Mouse (Mus musculus) granulocyte monocyte progenitor cell, adult 5-6 weeks (primary cell): ENCODE results near the gene Opn4. TPM values are rescaled to one million over a fixed set of nuclear protein-coding genes. Genes with fewer than 3 reads are reported as not detected.

ENCODE experiments used
- ATAC-seq: replicated peaks from 2 replicates; pipeline ENCODE4 v1.8.0; 2016; ENCODE audit warnings: mild to moderate bottlenecking, moderate TSS enrichment, inconsistent platforms; ENCODE audit not compliant: poor library complexity, severe bottlenecking
- total RNA-seq, 2 experiments: library from RNA; stranded (forward) in 1 of 2; stranded (reverse) in 1 of 2; fragments of 200-712, 200-1000 nt in 1 of 2; fragments of >200 nt in 1 of 2; fragmentation: Nextera tagmentation in 1 of 2; gene quantifications; 2 replicates each; pipeline ENCODE4 v1.2.3; 2014 to 2017

The Opn4 gene
- total RNA-seq, 2 experiments from 2014 or later: not detected

DNA sequence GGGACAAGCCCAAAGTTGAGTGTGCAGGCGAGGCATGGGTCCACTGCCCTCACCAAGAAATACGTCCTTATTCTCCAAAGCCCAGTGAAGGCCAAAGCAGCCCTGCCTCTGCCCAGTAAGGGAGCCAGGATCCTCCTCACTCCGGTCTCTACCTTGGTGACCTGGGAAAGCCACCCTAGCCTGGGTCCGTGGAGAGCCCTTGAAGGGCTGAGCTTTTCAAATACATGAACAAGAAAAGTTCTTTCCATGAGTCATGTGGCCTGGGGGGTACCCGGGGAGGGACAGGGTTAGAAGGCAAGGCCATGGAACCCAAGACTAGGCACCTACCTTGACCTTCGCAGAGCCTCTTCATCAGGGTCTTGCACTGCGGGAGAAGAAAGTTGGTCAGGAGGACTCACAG is 33.4 kb downstream of the Opn4 start:
- ATAC-seq: no peak

DNA sequence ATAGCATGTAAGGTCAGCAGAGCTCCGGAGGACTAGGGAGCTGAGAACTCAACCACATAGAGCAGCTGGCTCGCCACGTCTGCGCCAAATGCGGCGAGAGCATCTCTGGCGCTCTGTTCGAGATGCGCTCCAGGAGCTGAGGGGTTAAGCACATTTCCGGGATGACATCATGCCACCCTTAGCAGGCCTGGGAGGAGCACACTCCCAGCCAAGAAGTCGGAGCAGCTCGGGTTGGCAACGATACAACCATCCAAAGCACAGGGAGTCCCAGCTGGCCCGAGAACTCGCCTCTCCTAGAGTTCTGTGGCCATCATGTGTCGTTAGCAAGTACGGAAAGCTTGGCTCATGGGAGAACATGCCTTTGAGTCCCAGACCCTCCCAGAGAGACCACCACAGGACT is 34.2 kb downstream of the Opn4 start:
- no peak for ATAC-seq

DNA sequence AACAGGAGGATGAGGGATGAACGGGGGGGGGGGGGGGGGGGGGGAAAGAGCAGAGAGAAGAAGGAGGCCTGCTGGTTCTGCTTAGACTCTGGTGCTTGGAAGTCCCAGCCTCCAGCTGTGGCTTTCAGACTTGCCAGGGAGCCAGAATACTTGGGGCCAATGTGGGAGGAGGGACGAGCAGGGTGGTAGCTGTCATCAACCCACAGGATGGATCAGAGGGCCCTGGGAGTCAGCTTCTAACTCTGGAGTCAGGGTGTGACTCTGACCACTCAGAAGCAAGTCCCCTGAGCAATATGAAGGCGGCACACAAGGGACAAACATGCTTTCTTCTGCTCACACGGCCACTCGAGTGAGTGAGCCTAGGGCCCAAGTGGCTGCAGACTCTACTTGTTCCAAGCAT is 35.3 kb downstream of the Opn4 start:
- ATAC-seq: no peak

DNA sequence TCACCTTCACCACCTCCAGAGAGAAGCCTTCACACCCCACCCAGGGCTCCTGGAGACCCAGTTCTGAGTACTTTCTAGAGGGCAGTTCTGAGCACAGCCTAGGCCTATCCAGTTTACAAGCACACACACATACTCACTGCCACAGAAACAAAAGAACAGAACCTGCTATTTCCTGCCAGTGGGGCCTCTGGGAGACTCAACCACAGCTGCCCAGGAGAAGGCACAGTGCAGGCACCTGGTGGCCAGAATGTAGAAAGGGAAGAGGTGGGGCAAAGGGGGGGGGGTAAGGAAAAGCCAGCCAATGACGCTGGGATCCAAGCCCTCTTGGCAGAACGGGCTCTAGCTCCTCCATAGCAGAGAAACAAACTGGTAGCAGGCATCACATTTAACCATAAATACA is 37.5 kb downstream of the Opn4 start:
- no peak for ATAC-seq

DNA sequence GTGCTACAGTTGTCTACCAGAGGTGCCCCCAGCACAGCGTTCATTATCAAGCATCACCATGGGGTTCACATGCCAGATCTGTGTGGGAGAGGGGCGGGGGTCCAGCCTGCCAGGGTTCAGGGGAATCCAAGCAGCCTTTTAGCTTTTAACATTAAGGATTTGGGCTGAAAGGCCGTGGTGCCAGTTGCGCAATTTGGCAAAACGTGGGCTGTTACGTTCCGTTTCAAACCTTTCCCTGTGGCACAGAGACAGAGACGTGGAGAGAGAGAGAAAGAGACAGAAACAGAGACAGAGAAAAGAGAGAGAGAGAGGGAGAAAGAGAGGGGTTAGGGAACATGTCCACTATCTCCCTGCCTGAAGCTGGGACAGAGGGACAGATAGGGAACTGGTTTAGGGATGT is 38.3 kb downstream of the Opn4 start:
- no peak for ATAC-seq

DNA sequence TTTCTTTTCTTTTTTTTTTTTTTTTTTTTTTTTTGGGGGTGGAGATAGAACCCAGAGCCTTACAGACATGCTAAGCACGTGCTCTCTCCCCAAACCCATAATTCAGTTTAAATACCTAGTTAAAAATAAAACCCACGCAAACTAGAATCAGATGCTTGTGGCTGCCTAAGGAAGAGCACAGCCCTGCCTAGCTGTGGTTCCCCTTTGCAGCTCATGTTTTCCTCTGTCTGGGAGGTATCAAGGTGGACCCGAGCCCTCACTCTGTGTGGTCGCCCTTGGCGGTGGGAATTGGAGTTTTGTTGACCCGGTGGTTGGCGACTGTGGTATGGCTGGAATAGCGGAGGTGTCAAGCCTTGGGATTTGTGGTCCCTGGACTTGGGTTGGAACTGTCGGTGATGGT is 41.0 kb downstream of the Opn4 start:
- no peak for ATAC-seq

DNA sequence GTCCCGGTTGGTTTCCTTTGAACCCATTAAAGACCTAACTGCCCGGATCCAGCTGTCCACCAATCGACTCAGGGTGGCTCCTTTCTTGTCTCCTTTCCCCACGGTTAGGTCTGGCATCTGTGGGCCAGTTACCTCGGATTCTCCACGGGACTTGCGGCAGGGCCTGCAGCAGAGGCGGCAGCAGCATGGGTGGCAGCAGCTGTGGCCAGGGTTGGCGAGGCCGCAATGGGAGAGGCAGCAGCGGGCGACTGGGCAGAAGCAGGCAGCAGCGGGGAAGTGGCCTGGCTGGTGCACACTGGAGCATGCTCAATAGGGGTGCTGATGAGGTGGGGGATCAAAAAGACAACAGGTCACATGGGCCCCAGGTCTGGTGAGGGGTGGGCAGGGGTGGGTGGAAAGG is 44.7 kb downstream of the Opn4 start:
- no peak for ATAC-seq

DNA sequence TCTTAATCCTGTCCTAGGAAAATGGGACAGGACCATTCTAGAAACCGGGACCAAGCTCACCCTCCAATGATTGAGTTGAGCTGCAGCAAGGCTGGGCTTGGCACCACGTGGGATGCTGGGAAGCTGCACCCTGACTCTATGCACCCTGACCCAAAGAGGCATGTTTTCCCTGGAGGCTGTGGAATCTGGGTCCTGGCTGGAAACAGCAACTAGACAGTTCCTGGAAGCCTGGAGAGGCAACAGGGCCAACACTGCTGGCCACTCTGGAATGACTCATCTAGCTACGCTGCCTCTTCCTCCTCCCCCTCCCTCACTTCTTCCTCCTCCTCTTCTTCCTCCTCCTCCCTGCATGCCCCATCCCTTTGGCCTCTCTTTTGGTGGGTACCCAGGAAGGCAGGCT is 45.9 kb downstream of the Opn4 start:
- no peak for ATAC-seq

DNA sequence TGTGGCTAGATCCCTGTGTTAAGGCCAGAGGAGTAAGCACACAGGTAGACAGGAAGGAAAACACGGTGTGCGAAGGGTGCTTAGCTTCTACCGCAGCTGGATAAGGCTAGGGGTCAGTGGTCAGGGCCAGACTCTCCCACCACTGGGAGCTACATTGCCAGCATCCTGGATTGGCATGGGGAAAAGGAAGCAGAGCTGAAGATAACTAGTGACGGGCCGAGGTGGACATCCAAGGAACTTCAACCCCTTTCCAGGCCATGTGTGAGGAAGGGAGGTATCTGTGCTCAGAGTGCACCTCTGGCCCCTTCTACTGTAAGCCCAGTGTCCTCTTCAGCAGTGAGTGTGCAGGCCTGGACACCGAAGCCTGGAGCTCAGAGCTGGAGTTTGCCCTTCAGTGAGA is 46.5 kb downstream of the Opn4 start:
- ATAC-seq: no peak

DNA sequence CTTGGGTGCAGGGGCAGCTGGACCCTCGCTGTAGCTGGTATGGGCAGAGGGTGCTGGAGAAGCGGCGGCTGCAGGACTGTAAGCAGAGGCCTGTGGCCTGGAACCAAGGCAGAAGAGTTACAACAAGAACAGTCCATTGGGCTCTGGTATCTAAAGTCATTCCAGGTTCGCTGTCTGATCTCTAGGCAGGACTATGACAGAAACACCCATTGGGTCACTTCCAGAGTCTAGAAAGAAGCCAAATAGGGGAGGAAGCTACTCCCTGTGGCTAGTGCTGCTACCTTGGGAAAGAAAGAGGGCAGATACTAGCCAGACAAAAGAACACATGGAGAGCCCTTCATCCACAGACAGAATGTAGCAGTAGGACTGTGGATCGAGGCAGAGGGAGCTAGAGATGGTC is 47.7 kb downstream of the Opn4 start:
- no peak for ATAC-seq

DNA sequence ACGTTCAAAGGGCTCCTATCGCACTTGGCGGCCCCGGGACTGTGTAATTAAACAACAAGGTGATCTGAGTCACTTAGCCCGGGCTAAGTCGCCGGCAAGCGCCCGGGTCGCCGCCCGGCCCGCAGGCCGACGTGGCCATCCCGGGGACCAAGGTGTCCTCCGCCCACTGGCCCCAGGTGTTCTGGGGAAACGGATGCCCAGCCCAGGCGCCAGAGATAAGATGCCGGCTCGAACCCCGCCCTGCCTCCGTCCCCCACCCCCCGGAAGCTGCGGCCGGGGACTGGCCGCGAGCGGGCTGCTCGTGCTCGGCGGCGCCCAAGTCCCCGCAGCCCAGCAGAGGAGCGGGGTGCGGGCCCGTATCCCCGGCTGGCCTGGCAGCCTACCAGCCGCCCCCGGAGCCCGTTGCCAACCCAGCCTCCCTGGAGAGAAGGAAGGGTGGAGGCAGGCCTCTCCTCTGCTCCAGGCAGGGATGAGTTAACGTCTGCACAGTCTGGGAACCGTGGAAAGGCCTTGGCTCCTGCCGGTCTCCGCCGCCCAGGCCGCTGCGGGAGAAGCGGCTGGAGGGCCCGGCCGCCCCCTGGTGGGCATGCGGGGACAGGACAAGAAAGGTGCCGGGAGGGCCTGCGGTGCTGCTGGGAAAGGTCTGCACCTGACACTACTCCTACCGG is 50.8 kb downstream of the Opn4 start:
- peak; percentile 92 for ATAC-seq

DNA sequence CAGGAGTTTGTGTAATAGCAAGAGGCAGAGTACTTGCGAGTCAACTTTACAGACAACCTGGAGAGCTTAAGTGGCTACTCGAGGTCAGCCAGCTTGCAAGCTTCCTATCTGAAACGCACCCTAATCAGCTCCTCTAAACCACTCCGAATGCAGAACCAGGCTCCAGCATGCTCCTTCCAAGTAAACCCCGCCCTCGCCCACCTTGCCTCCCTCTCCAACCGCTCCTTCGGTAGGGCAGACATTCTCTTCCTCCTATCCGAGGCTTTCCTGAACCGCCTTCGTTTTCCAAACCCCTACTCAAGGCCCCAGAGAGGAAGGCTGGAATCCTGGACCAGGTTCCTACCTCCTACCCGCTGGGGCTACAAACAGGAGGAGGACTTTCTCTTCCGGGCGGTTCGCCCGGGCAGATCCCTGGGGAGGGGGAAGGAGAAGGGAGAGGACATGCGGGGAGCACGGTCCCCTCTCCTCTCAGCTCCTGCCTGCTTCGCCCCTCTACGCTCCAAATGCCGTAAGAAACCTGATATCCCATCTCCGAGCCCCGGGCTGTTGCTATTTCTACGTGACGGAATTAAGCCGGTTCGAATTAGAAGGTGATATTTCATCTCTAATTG is 51.4 kb downstream of the Opn4 start:
- ATAC-seq: peak; percentile 45

DNA sequence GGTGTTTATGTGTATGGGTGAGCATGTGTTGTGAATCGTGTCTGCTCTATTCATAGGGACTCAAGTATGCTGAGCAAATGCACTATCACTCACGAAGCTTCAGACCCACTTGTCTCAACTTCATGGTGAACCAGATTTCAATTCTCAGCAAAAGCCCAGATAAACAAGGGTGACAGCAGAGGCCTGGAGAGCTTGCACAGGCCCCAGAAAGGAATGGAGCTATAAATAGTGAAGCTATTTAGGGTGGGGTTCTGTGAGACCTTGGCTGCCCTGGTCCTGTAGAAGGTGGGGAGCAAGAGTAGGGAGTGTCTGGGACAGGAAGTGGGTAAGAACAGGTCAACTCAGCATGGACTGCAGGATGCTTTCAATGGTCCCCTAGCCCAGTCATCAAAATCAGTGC is 55.4 kb downstream of the Opn4 start:
- ATAC-seq: no peak

DNA sequence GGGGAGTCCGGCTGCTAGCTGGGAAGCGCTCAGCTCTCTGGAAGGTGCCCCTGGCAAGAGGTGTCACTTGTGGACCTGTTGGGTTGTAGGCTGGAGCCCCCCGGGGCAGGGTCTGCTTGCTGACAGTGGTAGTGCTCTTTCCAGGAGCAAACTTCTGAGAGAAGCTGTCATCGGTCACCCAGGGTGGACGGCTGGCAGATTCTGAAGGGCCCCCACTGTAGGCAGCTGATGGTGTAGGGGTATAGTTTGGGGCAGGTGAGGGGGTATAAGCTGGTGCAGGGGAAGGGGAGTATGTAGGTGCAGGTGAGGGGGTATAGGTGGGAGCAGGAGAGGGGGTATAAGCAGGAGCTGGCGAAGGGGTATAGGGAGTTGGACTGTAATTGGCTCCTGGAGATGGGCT is 55.9 kb downstream of the Opn4 start:
- no peak for ATAC-seq

DNA sequence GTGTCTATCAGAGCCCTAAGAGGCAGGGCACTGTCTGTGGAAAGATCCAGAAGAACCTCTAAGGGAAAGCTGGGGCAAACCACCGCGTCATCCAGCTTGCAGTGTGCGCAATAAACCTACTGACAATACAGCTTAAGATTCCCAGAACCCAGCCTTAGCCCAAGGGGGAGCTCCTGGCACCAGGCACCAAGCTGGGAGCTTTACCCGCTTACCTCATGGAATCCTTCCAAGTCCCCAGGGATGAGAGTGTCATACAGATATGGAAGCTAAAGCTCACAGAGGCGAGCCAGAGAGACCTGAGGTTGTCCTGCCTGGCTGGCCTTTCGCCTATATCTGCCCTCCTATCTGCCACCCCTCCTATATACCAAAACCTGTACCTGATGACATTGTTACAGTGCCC is 56.3 kb downstream of the Opn4 start:
- no peak for ATAC-seq

DNA sequence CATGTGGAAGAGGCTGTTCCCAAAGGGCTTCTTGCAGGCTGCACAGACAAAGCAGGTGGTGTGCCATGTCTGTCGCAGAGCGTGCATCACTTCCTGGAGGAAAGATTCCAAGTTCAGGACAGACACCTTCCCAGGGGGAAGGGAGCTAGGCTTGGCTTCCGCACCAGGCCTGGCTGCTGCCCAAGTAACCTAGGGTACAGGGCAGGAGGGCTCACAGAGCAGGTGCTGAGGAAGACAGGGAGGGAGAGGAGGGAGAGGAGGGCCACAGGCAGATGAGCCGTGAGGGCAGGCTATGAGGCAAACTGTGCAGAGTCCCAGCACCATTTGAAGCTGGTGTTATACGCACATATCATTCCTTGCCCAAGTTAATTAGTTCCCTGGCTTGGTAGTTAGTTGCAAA is 58.0 kb downstream of the Opn4 start:
- ATAC-seq: no peak

DNA sequence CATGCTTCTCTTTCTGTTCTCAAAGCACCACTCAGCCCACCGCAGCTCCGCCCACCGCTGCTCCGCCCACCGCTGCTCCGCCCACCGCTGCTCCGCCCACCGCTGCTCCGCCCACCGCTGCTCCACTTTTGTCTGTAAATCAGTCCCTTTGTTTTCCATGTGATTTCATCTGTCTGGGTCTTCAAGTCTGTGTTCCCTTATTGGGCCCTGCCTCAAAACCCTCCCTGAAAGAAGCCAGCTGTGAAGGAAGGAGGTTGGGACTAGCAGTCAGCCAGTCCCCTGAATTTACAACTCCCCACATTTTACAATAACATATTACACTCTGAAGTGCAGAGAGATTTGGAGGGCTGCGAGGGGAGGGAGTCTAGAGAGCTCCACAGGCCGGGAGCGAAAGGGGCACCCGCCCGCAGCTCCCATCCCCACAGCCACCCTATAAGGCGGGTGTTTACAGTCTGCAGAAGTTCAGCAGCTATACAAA is 59.2 kb downstream of the Opn4 start:
- ATAC-seq: peak; percentile 93

Other genes with a start within 250 kb of the Opn4 start
- gene Fam25c, start 244.7 kb downstream of the Opn4 start, total RNA-seq (2014; fragmentation: Nextera tagmentation): not detected in 2 replicates
- not detected in 2 replicates for gene Fam25c, start 244.7 kb downstream of the Opn4 start, total RNA-seq (2017)
- not detected in 2 replicates for gene Sncg, start 225.4 kb downstream of the Opn4 start, total RNA-seq (2014; fragmentation: Nextera tagmentation)
- not detected in 2 replicates for gene Sncg, start 225.4 kb downstream of the Opn4 start, total RNA-seq (2017)
- not detected in 2 replicates for gene Mmrn2, start 224.7 kb downstream of the Opn4 start, total RNA-seq (2014; fragmentation: Nextera tagmentation)
- not detected in 2 replicates for gene Mmrn2, start 224.7 kb downstream of the Opn4 start, total RNA-seq (2017)
- gene Bmpr1a, start 96.8 kb downstream of the Opn4 start, total RNA-seq (2014; fragmentation: Nextera tagmentation): not detected in 2 replicates
- 0.04 and 0.46 TPM in 2 replicates for gene Bmpr1a, start 96.8 kb downstream of the Opn4 start, total RNA-seq (2017)
- not detected in 2 replicates for gene 9230112D13Rik, start 77.3 kb downstream of the Opn4 start, total RNA-seq (2014; fragmentation: Nextera tagmentation)
- gene 9230112D13Rik, start 77.3 kb downstream of the Opn4 start, total RNA-seq (2017): not detected in 2 replicates
- not detected in 2 replicates for gene Ldb3, start 11.5 kb downstream of the Opn4 start, total RNA-seq (2014; fragmentation: Nextera tagmentation)
- not detected in 2 replicates for gene Ldb3, start 11.5 kb downstream of the Opn4 start, total RNA-seq (2017)
- 56.4 and 57.8 TPM in 2 replicates for gene Wapl, start 73.8 kb upstream of the Opn4 start, total RNA-seq (2014; fragmentation: Nextera tagmentation)
- 101 and 111 TPM in 2 replicates for gene Wapl, start 73.8 kb upstream of the Opn4 start, total RNA-seq (2017)
- not detected in 2 replicates for gene Grid1, start 220.0 kb upstream of the Opn4 start, total RNA-seq (2014; fragmentation: Nextera tagmentation)
- gene Grid1, start 220.0 kb upstream of the Opn4 start, total RNA-seq (2017): not detected in 2 replicates